Mouse (Mus musculus): ENCODE data around the gene Krtap19-3. TPM values are rescaled to one million over a fixed set of nuclear protein-coding genes. Genes with fewer than 3 reads are reported as not detected.

The Krtap19-3 gene
- total RNA-seq (2014; fragmentation: Nextera tagmentation) (not detected in 2 replicates), total RNA-seq (2017) (not detected in 2 replicates), polyA plus RNA-seq (2012) (not detected in 2 replicates)

- Histone ChIP-seq H3K4me3 (ENCODE audit: low read depth, low read length) (no peak within 1 kb of the TSS), H3K27me3 (ENCODE audit: insufficient read depth, low read length) (no peaks in the 10 kb centered on the region), H3K4me1 (ENCODE audit: insufficient read depth, low read depth, low read length) (no peaks in the 10 kb centered on the region), H3K9me3 (replicated peaks) (peaks cover 3% of the 10 kb centered on the region), H3K36me3 (replicated peaks) (no peaks in the 10 kb centered on the region)
- DNase-seq (ENCODE audit: low spot score) (no peak), ATAC-seq (ENCODE audit: extremely low read depth, insufficient number of reproducible peaks, low FRiP score, poor library complexity, severe bottlenecking) (no peak)
- TF ChIP-seq POLR2AphosphoS5 (IDR thresholded peaks at IDR 0.05; ENCODE audit: insufficient replicate concordance, low read depth, low read length) (no peak), TAL1 (conservative IDR thresholded peaks at IDR 0.05; ENCODE audit: low read depth, low read length) (no peak), GATA2 (IDR thresholded peaks at IDR 0.05; ENCODE audit: borderline replicate concordance, low read depth, low read length) (no peak), GATA1 (IDR thresholded peaks at IDR 0.05; ENCODE audit: borderline replicate concordance, low read length) (no peak), CTCF (IDR thresholded peaks at IDR 0.05; ENCODE audit: low read depth, low read length) (no peak)
Observed at GRCm38 (mm10) chr16:88877938-88878337, at the start of gene Krtap19-3. Krtap19-3 (minus strand) TSS chr16:88878038.

GRCm38 (mm10) chr16:88896357-88896756 lies 18.5 kb upstream of the Krtap19-3 start, which contains the start of gene Krtap19-5:
Krtap19-5 (minus strand) TSS chr16:88896457.
- Histone ChIP-seq H3K4me3 (ENCODE audit: low read depth, low read length) (no peak within 1 kb of the TSS), H3K27me3 (ENCODE audit: insufficient read depth, low read length) (no peaks in the 10 kb centered on the region), H3K4me1 (ENCODE audit: insufficient read depth, low read depth, low read length) (no peaks in the 10 kb centered on the region), H3K9me3 (replicated peaks) (peaks cover 14% of the 10 kb centered on the region), H3K36me3 (replicated peaks) (no peaks in the 10 kb centered on the region)
- DNase-seq (ENCODE audit: low spot score) (no peak), ATAC-seq (ENCODE audit: extremely low read depth, insufficient number of reproducible peaks, low FRiP score, poor library complexity, severe bottlenecking) (no peak)
- no peak for TF ChIP-seq POLR2AphosphoS5 (IDR thresholded peaks at IDR 0.05; ENCODE audit: insufficient replicate concordance, low read depth, low read length)
- TF ChIP-seq CTCF (IDR thresholded peaks at IDR 0.05; ENCODE audit: low read depth, low read length) = no peak
- no peak for TF ChIP-seq TAL1 (conservative IDR thresholded peaks at IDR 0.05; ENCODE audit: low read depth, low read length)
- TF ChIP-seq GATA1 (IDR thresholded peaks at IDR 0.05; ENCODE audit: borderline replicate concordance, low read length) = no peak

GRCm38 (mm10) chr16:88886870-88887269 lies 9.0 kb upstream of the Krtap19-3 start:
- Histone ChIP-seq H3K4me3 (ENCODE audit: low read depth, low read length) (no peak overlapping the region), H3K36me3 (replicated peaks) (no peaks in the 10 kb centered on the region), H3K9me3 (replicated peaks) (peaks cover 3% of the 10 kb centered on the region), H3K4me1 (ENCODE audit: insufficient read depth, low read depth, low read length) (no peaks in the 10 kb centered on the region), H3K27me3 (ENCODE audit: insufficient read depth, low read length) (no peaks in the 10 kb centered on the region)
- TF ChIP-seq POLR2AphosphoS5 (IDR thresholded peaks at IDR 0.05; ENCODE audit: insufficient replicate concordance, low read depth, low read length) (no peak), GATA2 (IDR thresholded peaks at IDR 0.05; ENCODE audit: borderline replicate concordance, low read depth, low read length) (no peak), TAL1 (conservative IDR thresholded peaks at IDR 0.05; ENCODE audit: low read depth, low read length) (no peak), GATA1 (IDR thresholded peaks at IDR 0.05; ENCODE audit: borderline replicate concordance, low read length) (no peak), CTCF (IDR thresholded peaks at IDR 0.05; ENCODE audit: low read depth, low read length) (no peak)
- no peak for DNase-seq (ENCODE audit: low spot score)
- ATAC-seq (ENCODE audit: extremely low read depth, insufficient number of reproducible peaks, low FRiP score, poor library complexity, severe bottlenecking) = no peak

- peaks cover 6% of the 10 kb centered on the region for H3K9me3 ChIP-seq (replicated peaks)
- TF ChIP-seq CTCF (IDR thresholded peaks at IDR 0.05; ENCODE audit: low read depth, low read length) (no peak), GATA1 (IDR thresholded peaks at IDR 0.05; ENCODE audit: borderline replicate concordance, low read length) (no peak), GATA2 (IDR thresholded peaks at IDR 0.05; ENCODE audit: borderline replicate concordance, low read depth, low read length) (no peak), POLR2AphosphoS5 (IDR thresholded peaks at IDR 0.05; ENCODE audit: insufficient replicate concordance, low read depth, low read length) (no peak), TAL1 (conservative IDR thresholded peaks at IDR 0.05; ENCODE audit: low read depth, low read length) (no peak)
- no peaks in the 10 kb centered on the region for H3K36me3 ChIP-seq (replicated peaks)
- no peaks in the 10 kb centered on the region for H3K27me3 ChIP-seq (ENCODE audit: insufficient read depth, low read length)
- H3K4me3 ChIP-seq (ENCODE audit: low read depth, low read length) = no peak within 1 kb of the TSS
- no peaks in the 10 kb centered on the region for H3K4me1 ChIP-seq (ENCODE audit: insufficient read depth, low read depth, low read length)
- DNase-seq (ENCODE audit: low spot score) (no peak), ATAC-seq (ENCODE audit: extremely low read depth, insufficient number of reproducible peaks, low FRiP score, poor library complexity, severe bottlenecking) (no peak)
Observed at GRCm38 (mm10) chr16:88884989-88885388, 7.2 kb upstream of the Krtap19-3 start, which contains the start of gene Krtap19-4. Krtap19-4 (minus strand) TSS chr16:88885089.

GRCm38 (mm10) chr16:88874169-88874568 lies 3.7 kb downstream of the Krtap19-3 start, which contains the start of gene Krtap19-2:
Krtap19-2 (minus strand) TSS chr16:88874269.
- no peaks in the 10 kb centered on the region; the same call in none of the 2 replicates for H3K9me3 ChIP-seq (replicated peaks)
- TF ChIP-seq TAL1 (conservative IDR thresholded peaks at IDR 0.05; ENCODE audit: low read depth, low read length) (no peak), GATA1 (IDR thresholded peaks at IDR 0.05; ENCODE audit: borderline replicate concordance, low read length) (no peak), CTCF (IDR thresholded peaks at IDR 0.05; ENCODE audit: low read depth, low read length) (no peak), POLR2AphosphoS5 (IDR thresholded peaks at IDR 0.05; ENCODE audit: insufficient replicate concordance, low read depth, low read length) (no peak), GATA2 (IDR thresholded peaks at IDR 0.05; ENCODE audit: borderline replicate concordance, low read depth, low read length) (no peak)
- H3K27me3 ChIP-seq (ENCODE audit: insufficient read depth, low read length) = no peaks in the 10 kb centered on the region
- ATAC-seq (ENCODE audit: extremely low read depth, insufficient number of reproducible peaks, low FRiP score, poor library complexity, severe bottlenecking) = no peak
- H3K4me1 ChIP-seq (ENCODE audit: insufficient read depth, low read depth, low read length) = no peaks in the 10 kb centered on the region
- no peaks in the 10 kb centered on the region for H3K36me3 ChIP-seq (replicated peaks)
- DNase-seq (ENCODE audit: low spot score) = no peak
- no peak within 1 kb of the TSS for H3K4me3 ChIP-seq (ENCODE audit: low read depth, low read length)

GRCm38 (mm10) chr16:88869311-88869710 lies 8.5 kb downstream of the Krtap19-3 start, which contains the start of gene Krtap19-1:
Krtap19-1 (minus strand) TSS chr16:88869411.
- TF ChIP-seq GATA2 (IDR thresholded peaks at IDR 0.05; ENCODE audit: borderline replicate concordance, low read depth, low read length) (no peak), POLR2AphosphoS5 (IDR thresholded peaks at IDR 0.05; ENCODE audit: insufficient replicate concordance, low read depth, low read length) (no peak), GATA1 (IDR thresholded peaks at IDR 0.05; ENCODE audit: borderline replicate concordance, low read length) (no peak), TAL1 (conservative IDR thresholded peaks at IDR 0.05; ENCODE audit: low read depth, low read length) (no peak), CTCF (IDR thresholded peaks at IDR 0.05; ENCODE audit: low read depth, low read length) (no peak)
- no peaks in the 10 kb centered on the region for H3K4me1 ChIP-seq (ENCODE audit: insufficient read depth, low read depth, low read length)
- H3K9me3 ChIP-seq (replicated peaks) = no peaks in the 10 kb centered on the region; the same call in 1 of the 2 replicates
- DNase-seq (ENCODE audit: low spot score) (no peak), ATAC-seq (ENCODE audit: extremely low read depth, insufficient number of reproducible peaks, low FRiP score, poor library complexity, severe bottlenecking) (no peak)
- no peak within 1 kb of the TSS for H3K4me3 ChIP-seq (ENCODE audit: low read depth, low read length)
- H3K36me3 ChIP-seq (replicated peaks) = no peaks in the 10 kb centered on the region
- no peaks in the 10 kb centered on the region for H3K27me3 ChIP-seq (ENCODE audit: insufficient read depth, low read length)
